Mouse (Mus musculus) ES-E14 (cell line): ENCODE data around the gene Mrpl3.

Experiments
- CHD2 ChIP-seq: IDR thresholded peaks from 2 replicates; pipeline ENCODE4 v1.6.1; 2014; ENCODE audit warnings: mild to moderate bottlenecking, low read depth, low read length, inconsistent platforms
- HCFC1 ChIP-seq: IDR thresholded peaks from 2 replicates; pipeline ENCODE4 v1.6.1; 2012; ENCODE audit warnings: low read length, inconsistent platforms, borderline replicate concordance; ENCODE audit not compliant: insufficient read depth
- MAFK ChIP-seq: IDR thresholded peaks from 2 replicates; pipeline ENCODE4 v1.6.1; 2014; ENCODE audit warnings: mild to moderate bottlenecking, low read depth, low read length, inconsistent platforms; ENCODE audit not compliant: insufficient read depth
- ZC3H11A ChIP-seq: IDR thresholded peaks from 2 replicates; pipeline ENCODE4 v1.6.1; 2012; ENCODE audit warnings: low read depth, mild to moderate bottlenecking, inconsistent platforms, low read length, borderline replicate concordance
- ZNF384 ChIP-seq: IDR thresholded peaks from 2 replicates; pipeline ENCODE4 v1.6.1; 2012; ENCODE audit warnings: low read depth, low read length, inconsistent platforms

- TF ChIP-seq MAFK (no peak), CHD2 (no peak), HCFC1 (no peak), ZNF384 (no peak), ZC3H11A (no peak)
Measured at GRCm38 (mm10) chr9:105076756-105077424, 23.9 kb downstream of the Mrpl3 start.
